Mouse (Mus musculus) forebrain, embryonic 14.5 days (tissue): ENCODE measurements around the gene Napa. TPM values are rescaled to one million over a fixed set of nuclear protein-coding genes. Genes with fewer than 3 reads are reported as not detected.

Experiments used
- ATAC-seq: fragments of 200-750 bp; cut with Nextera tagmentation; 2 replicates; pipeline ENCODE4 v1.8.0; 2017; ENCODE audit warnings: mild to moderate bottlenecking, moderate library complexity
- DNase-seq: peaks from one replicate; pipeline ENCODE4 v3.0.0-alpha.2; 2015; ENCODE audit warnings: low spot score
- H3K27ac ChIP-seq: fragments of 300-500 bp; sonication (generic); 2 replicates; pipeline ENCODE4 v1.5.1; 2014; ENCODE audit warnings: low read depth, mild to moderate bottlenecking, control low read depth, low read length, moderate library complexity
- H3K27me3 ChIP-seq: fragments of 300-500 bp; sonication (generic); replicated peaks from 2 replicates; pipeline ENCODE4 v1.6.1; 2014; ENCODE audit warnings: low read length, control low read depth, mixed read lengths; ENCODE audit not compliant: control insufficient read depth, insufficient read depth
- H3K36me3 ChIP-seq: fragments of 300-500 bp; sonication (generic); 2 replicates; pipeline ENCODE4 v1.6.1; 2014; ENCODE audit warnings: low read length, control low read depth; ENCODE audit not compliant: control insufficient read depth, insufficient read depth
- H3K4me1 ChIP-seq: fragments of 300-500 bp; sonication (generic); 2 replicates; pipeline ENCODE4 v1.6.1; 2014; ENCODE audit warnings: antibody characterized with exemption, low read length, control low read depth; ENCODE audit not compliant: control insufficient read depth, insufficient read depth
- H3K4me2 ChIP-seq: fragments of 300-500 bp; sonication (generic); 2 replicates; pipeline ENCODE4 v1.6.1; 2014; ENCODE audit warnings: mild to moderate bottlenecking, control low read depth, low read length
- H3K4me3 ChIP-seq: fragments of 300-500 bp; sonication (generic); 2 replicates; pipeline ENCODE4 v1.5.1; 2014; ENCODE audit warnings: low read depth, low read length, control low read depth
- H3K9ac ChIP-seq: fragments of 300-500 bp; sonication (generic); 2 replicates; pipeline ENCODE4 v1.6.1; 2014; ENCODE audit warnings: mild to moderate bottlenecking, low read length, control low read depth, moderate library complexity
- H3K9me3 ChIP-seq: fragments of 300-500 bp; sonication (generic); replicated peaks from 2 replicates; pipeline ENCODE4 v1.6.1; 2016; ENCODE audit warnings: low read length, control low read depth, mixed read lengths; ENCODE audit not compliant: control insufficient read depth
- WGBS: fragments of 180-500 bp; shearing (Covaris S2); extraction: QIAGEN DNeasy Blood & Tissue Kit; methylation state at CpG from one replicate; pipeline ENCODE4 v1.1.7; 2014; 5-methylcytosine and 5-hydroxymethylcytosine counted together
- polyA plus RNA-seq: library from polyadenylated mRNA; unstranded; fragments of >200 nt; fragmentation: Nextera tagmentation; extraction: Ambion mirVana; gene quantifications from 2 replicates; pipeline ENCODE4 v1.2.1, GENCODE M21; 2014

Napa gene
- polyA plus RNA-seq, 1 experiment from 2014 or later = 156 TPM

GRCm38 (mm10) chr7:16155132-16155872 is 57.0 kb downstream of the Napa start:
- Histone ChIP-seq H3K9me3 (no peaks in the 10 kb centered on the region), H3K27me3 (peaks cover 9% of the 10 kb centered on the region; the same call in 1 of the 2 replicates), H3K4me1 (no peaks in the 10 kb centered on the region), H3K27ac (no peak overlapping the region), H3K4me2 (no peak overlapping the region), H3K9ac (no peak overlapping the region), H3K4me3 (no peak overlapping the region), H3K36me3 (peaks cover 7% of the 10 kb centered on the region; the same call in 1 of the 2 replicates)
- no peak for ATAC-seq
- peak; percentile 59 for DNase-seq
- WGBS = 68% methylated on average over 9 of the region's 9 CpGs

GRCm38 (mm10) chr7:16156105-16156714 is 58.0 kb downstream of the Napa start:
- DNase-seq (no peak), ATAC-seq (no peak)

GRCm38 (mm10) chr7:16158735-16159134 is 60.5 kb downstream of the Napa start:
- Histone ChIP-seq H3K4me3 (no peak overlapping the region), H3K9ac (peak overlapping the region; percentile 32; the same call in 1 of the 2 replicates), H3K36me3 (peaks cover 7% of the 10 kb centered on the region; the same call in 1 of the 2 replicates), H3K4me1 (no peaks in the 10 kb centered on the region), H3K4me2 (peak overlapping the region; percentile 32; the same call in 1 of the 2 replicates), H3K9me3 (no peaks in the 10 kb centered on the region), H3K27ac (no peak overlapping the region), H3K27me3 (peaks cover 9% of the 10 kb centered on the region; the same call in 1 of the 2 replicates)
- DNase-seq (no peak), ATAC-seq (peak; percentile 19; the same call in 1 of the 2 replicates)
- WGBS = 10% methylated on average over 39 of the region's 39 CpGs

More at GRCm38 (mm10) chr7:16156105-16156714, 58.0 kb downstream of the Napa start:
- Histone ChIP-seq H3K4me3 (no peak overlapping the region), H3K27me3 (peaks cover 9% of the 10 kb centered on the region; the same call in 1 of the 2 replicates), H3K9me3 (no peaks in the 10 kb centered on the region), H3K4me2 (no peak overlapping the region), H3K27ac (no peak overlapping the region), H3K4me1 (no peaks in the 10 kb centered on the region), H3K9ac (no peak overlapping the region), H3K36me3 (peaks cover 7% of the 10 kb centered on the region; the same call in 1 of the 2 replicates)
- WGBS = 85% methylated on average over 8 of the region's 8 CpGs

- no peak for DNase-seq
- peaks cover 9% of the 10 kb centered on the region; the same call in 1 of the 2 replicates for H3K27me3 ChIP-seq
- H3K9me3 ChIP-seq = no peaks in the 10 kb centered on the region
- no peak overlapping the region for H3K4me2 ChIP-seq
- H3K4me3 ChIP-seq = no peak overlapping the region
- H3K27ac ChIP-seq = no peak overlapping the region
- 69% methylated on average over 3 of the region's 3 CpGs for WGBS
- H3K9ac ChIP-seq = no peak overlapping the region
- ATAC-seq = no peak
- H3K4me1 ChIP-seq = no peaks in the 10 kb centered on the region
- H3K36me3 ChIP-seq = peaks cover 7% of the 10 kb centered on the region; the same call in 1 of the 2 replicates
Observed at GRCm38 (mm10) chr7:16160702-16161101, 62.4 kb downstream of the Napa start.

GRCm38 (mm10) chr7:16161302-16161701 is 63.0 kb downstream of the Napa start:
- H3K9ac ChIP-seq = no peak overlapping the region
- no peak for ATAC-seq
- WGBS = 88% methylated on average over 9 of the region's 9 CpGs
- H3K4me2 ChIP-seq = no peak overlapping the region
- no peak overlapping the region for H3K27ac ChIP-seq
- H3K9me3 ChIP-seq = no peaks in the 10 kb centered on the region
- H3K36me3 ChIP-seq = peaks cover 7% of the 10 kb centered on the region; the same call in 1 of the 2 replicates
- no peak overlapping the region for H3K4me3 ChIP-seq
- H3K27me3 ChIP-seq = peaks cover 9% of the 10 kb centered on the region; the same call in 1 of the 2 replicates
- H3K4me1 ChIP-seq = no peaks in the 10 kb centered on the region
- DNase-seq = no peak

- H3K4me1 ChIP-seq = no peaks in the 10 kb centered on the region
- DNase-seq (no peak), ATAC-seq (no peak)
- peaks cover 4% of the 10 kb centered on the region; the same call in 1 of the 2 replicates for H3K36me3 ChIP-seq
- H3K9me3 ChIP-seq = no peaks in the 10 kb centered on the region
- H3K9ac ChIP-seq = no peak overlapping the region
- 67% methylated on average over 7 of the region's 7 CpGs for WGBS
- no peak overlapping the region; the same call in 1 of the 2 replicates for H3K27ac ChIP-seq
- peaks cover 9% of the 10 kb centered on the region; the same call in 1 of the 2 replicates for H3K27me3 ChIP-seq
- H3K4me3 ChIP-seq = no peak overlapping the region
- no peak overlapping the region for H3K4me2 ChIP-seq
Observed at GRCm38 (mm10) chr7:16162036-16162435, 63.8 kb downstream of the Napa start.

Other genes with a start within 250 kb of the Napa start
- gene Crx, start 218.5 kb upstream of the Napa start, polyA plus RNA-seq = 0.09 TPM in 1 of 2 replicates, not detected in the other
- gene Crxos, start 215.8 kb upstream of the Napa start, polyA plus RNA-seq = not detected in 2 replicates
- 1,730 and 1,790 TPM in 2 replicates for gene Selenow, start 176.1 kb upstream of the Napa start, polyA plus RNA-seq
- 142 and 147 TPM in 2 replicates for gene Nop53, start 152.4 kb upstream of the Napa start, polyA plus RNA-seq
- gene Ehd2, start 130.9 kb upstream of the Napa start, polyA plus RNA-seq = 4.5 and 6.2 TPM in 2 replicates
- gene Bicra, start 50.5 kb upstream of the Napa start, polyA plus RNA-seq = 4.3 and 6.0 TPM in 2 replicates
- 0.16 TPM in 1 of 2 replicates, not detected in the other for gene Zfp541, start 36.6 kb upstream of the Napa start, polyA plus RNA-seq
- 34.5 and 37.0 TPM in 2 replicates for gene Kptn, start 21.4 kb downstream of the Napa start, polyA plus RNA-seq
- 0.85 and 0.94 TPM in 2 replicates for gene Slc8a2, start 31.4 kb downstream of the Napa start, polyA plus RNA-seq
- gene Meis3, start 76.6 kb downstream of the Napa start, polyA plus RNA-seq = 88.8 and 97.6 TPM in 2 replicates
- 9.4 and 10.8 TPM in 2 replicates for gene Dhx34, start 123.6 kb downstream of the Napa start, polyA plus RNA-seq
- not detected in 2 replicates for gene C5ar2, start 145.7 kb downstream of the Napa start, polyA plus RNA-seq
- gene C5ar1, start 161.1 kb downstream of the Napa start, polyA plus RNA-seq = 0.89 and 1.3 TPM in 2 replicates
- 20.4 and 21.0 TPM in 2 replicates for gene Inafm1, start 175.2 kb downstream of the Napa start, polyA plus RNA-seq
- gene Ccdc9, start 188.3 kb downstream of the Napa start, polyA plus RNA-seq = 12.6 and 15.2 TPM in 2 replicates
- gene Bbc3, start 209.9 kb downstream of the Napa start, polyA plus RNA-seq = 10.6 and 11.0 TPM in 2 replicates